Mouse (Mus musculus): ENCODE measurements at regions not wholly inside any gene's neighbourhood (a gene's known extent, or its start where the extent isn't known, plus 50 kb on each side); places are given as distances from the start of the nearest gene placed in this dataset.

- Histone ChIP-seq H3K9me3 (ENCODE audit: control insufficient read depth, low read length) (no peaks in the 10 kb centered on the region), H3K9ac (ENCODE audit: low read length) (peak overlapping the region; percentile 30; the same call in 1 of the 2 replicates), H3K27ac (ENCODE audit: low read depth, low read length) (no peak overlapping the region), H3K4me3 (ENCODE audit: low read depth, low read length) (peak overlapping the region; percentile 26), H3K4me1 (ENCODE audit: control insufficient read depth, insufficient read depth, low read length) (peaks cover 5% of the 10 kb centered on the region; the same call in 1 of the 2 replicates), H3K36me3 (ENCODE audit: control insufficient read depth, insufficient read depth, low read length) (no peaks in the 10 kb centered on the region), H3K27me3 (ENCODE audit: control insufficient read depth, insufficient read depth, low read length) (peaks cover 7% of the 10 kb centered on the region), H3K4me2 (peak overlapping the region; percentile 60)
- 3% methylated on average over 18 of the region's 18 CpGs for whole genome bisulfite sequencing
- ATAC-seq (ENCODE audit: low FRiP score): no peak
- DNase-seq (ENCODE audit: low spot score, missing footprints): peak; percentile 92
These were observed 64.5 kb downstream of the Tfap2c start for GRCm38 (mm10) chr2:172613891-172614391.

GRCm38 (mm10) chr2:172615148-172615547 lies 65.8 kb downstream of the Tfap2c start:
- Histone ChIP-seq H3K36me3 (ENCODE audit: control insufficient read depth, insufficient read depth, low read length) (no peaks in the 10 kb centered on the region), H3K9me3 (ENCODE audit: control insufficient read depth, low read length) (no peaks in the 10 kb centered on the region), H3K4me2 (no peak overlapping the region), H3K4me3 (ENCODE audit: low read depth, low read length) (no peak overlapping the region), H3K9ac (ENCODE audit: low read length) (no peak overlapping the region), H3K27me3 (ENCODE audit: control insufficient read depth, insufficient read depth, low read length) (peaks cover 7% of the 10 kb centered on the region), H3K4me1 (ENCODE audit: control insufficient read depth, insufficient read depth, low read length) (peaks cover 5% of the 10 kb centered on the region; the same call in 1 of the 2 replicates), H3K27ac (ENCODE audit: low read depth, low read length) (no peak overlapping the region)
- WGBS: 27% methylated on average over 2 of the region's 2 CpGs
- DNase-seq (ENCODE audit: low spot score, missing footprints) (no peak), ATAC-seq (ENCODE audit: low FRiP score) (0 out of 2 replicates have a peak, but pooled peaks have one; percentile 30)

- Histone ChIP-seq H3K4me2 (no peak overlapping the region), H3K9me3 (ENCODE audit: control insufficient read depth, low read length) (no peaks in the 10 kb centered on the region), H3K27ac (ENCODE audit: low read depth, low read length) (no peak overlapping the region), H3K4me3 (ENCODE audit: low read depth, low read length) (no peak overlapping the region), H3K4me1 (ENCODE audit: control insufficient read depth, insufficient read depth, low read length) (peaks cover 5% of the 10 kb centered on the region; the same call in 1 of the 2 replicates), H3K27me3 (ENCODE audit: control insufficient read depth, insufficient read depth, low read length) (peaks cover 7% of the 10 kb centered on the region), H3K36me3 (ENCODE audit: control insufficient read depth, insufficient read depth, low read length) (no peaks in the 10 kb centered on the region), H3K9ac (ENCODE audit: low read length) (no peak overlapping the region)
- WGBS: 26% methylated on average over 4 of the region's 4 CpGs
- ATAC-seq (ENCODE audit: low FRiP score) (no peak), DNase-seq (ENCODE audit: low spot score, missing footprints) (no peak)
These were observed 66.2 kb downstream of the Tfap2c start for GRCm38 (mm10) chr2:172615582-172615981.

- Histone ChIP-seq H3K4me3 (ENCODE audit: low read depth, low read length) (no peak overlapping the region), H3K9ac (ENCODE audit: low read length) (no peak overlapping the region), H3K4me2 (no peak overlapping the region), H3K36me3 (ENCODE audit: control insufficient read depth, insufficient read depth, low read length) (no peaks in the 10 kb centered on the region), H3K9me3 (ENCODE audit: control insufficient read depth, low read length) (no peaks in the 10 kb centered on the region), H3K27ac (ENCODE audit: low read depth, low read length) (no peak overlapping the region), H3K27me3 (ENCODE audit: control insufficient read depth, insufficient read depth, low read length) (peaks cover 5% of the 10 kb centered on the region; the same call in 1 of the 2 replicates), H3K4me1 (ENCODE audit: control insufficient read depth, insufficient read depth, low read length) (no peaks in the 10 kb centered on the region; the same call in 1 of the 2 replicates)
- ATAC-seq (ENCODE audit: low FRiP score) (no peak), DNase-seq (ENCODE audit: low spot score, missing footprints) (no peak)
- WGBS: 82% methylated on average over 7 of the region's 7 CpGs
These were observed 69.8 kb downstream of the Tfap2c start for GRCm38 (mm10) chr2:172619168-172619567.

- DNase-seq (ENCODE audit: low spot score, missing footprints): no peak
- H3K4me2 ChIP-seq: no peak overlapping the region
- H3K9me3 ChIP-seq (ENCODE audit: control insufficient read depth, low read length): no peaks in the 10 kb centered on the region
- no peak overlapping the region for H3K27ac ChIP-seq (ENCODE audit: low read depth, low read length)
- no peaks in the 10 kb centered on the region for H3K36me3 ChIP-seq (ENCODE audit: control insufficient read depth, insufficient read depth, low read length)
- H3K4me3 ChIP-seq (ENCODE audit: low read depth, low read length): no peak overlapping the region
- H3K9ac ChIP-seq (ENCODE audit: low read length): no peak overlapping the region
- ATAC-seq (ENCODE audit: low FRiP score): no peak
- 56% methylated on average over 5 of the region's 5 CpGs for WGBS
- peaks cover 5% of the 10 kb centered on the region; the same call in 1 of the 2 replicates for H3K27me3 ChIP-seq (ENCODE audit: control insufficient read depth, insufficient read depth, low read length)
- H3K4me1 ChIP-seq (ENCODE audit: control insufficient read depth, insufficient read depth, low read length): no peaks in the 10 kb centered on the region; the same call in 1 of the 2 replicates
These were observed 70.6 kb downstream of the Tfap2c start for GRCm38 (mm10) chr2:172620001-172620400.

DNA sequence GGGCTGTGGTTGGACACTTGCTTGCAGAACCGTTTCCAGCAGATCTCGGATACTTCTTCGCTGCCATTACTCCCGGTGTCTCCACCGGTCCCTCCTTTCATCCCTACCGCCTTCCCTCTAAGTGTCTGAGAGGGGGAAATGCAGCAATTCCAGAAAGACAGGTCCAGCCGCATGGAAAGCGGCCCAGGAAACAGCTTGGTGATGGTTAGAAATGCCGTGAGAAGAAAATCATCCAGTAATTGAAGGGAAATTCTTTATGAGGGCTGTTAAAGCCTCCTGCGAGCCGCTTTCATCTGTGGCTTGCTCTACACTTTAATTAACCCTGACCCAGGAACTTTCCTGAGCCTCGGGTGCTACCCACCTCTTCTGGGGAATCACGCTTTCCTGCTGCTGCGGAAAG lies 74.3 kb downstream of the Tfap2c start:
- DNase-seq (ENCODE audit: low spot score, missing footprints): no peak
- no peak overlapping the region for H3K27ac ChIP-seq (ENCODE audit: low read depth, low read length)
- no peak overlapping the region for H3K4me3 ChIP-seq (ENCODE audit: low read depth, low read length)

DNA sequence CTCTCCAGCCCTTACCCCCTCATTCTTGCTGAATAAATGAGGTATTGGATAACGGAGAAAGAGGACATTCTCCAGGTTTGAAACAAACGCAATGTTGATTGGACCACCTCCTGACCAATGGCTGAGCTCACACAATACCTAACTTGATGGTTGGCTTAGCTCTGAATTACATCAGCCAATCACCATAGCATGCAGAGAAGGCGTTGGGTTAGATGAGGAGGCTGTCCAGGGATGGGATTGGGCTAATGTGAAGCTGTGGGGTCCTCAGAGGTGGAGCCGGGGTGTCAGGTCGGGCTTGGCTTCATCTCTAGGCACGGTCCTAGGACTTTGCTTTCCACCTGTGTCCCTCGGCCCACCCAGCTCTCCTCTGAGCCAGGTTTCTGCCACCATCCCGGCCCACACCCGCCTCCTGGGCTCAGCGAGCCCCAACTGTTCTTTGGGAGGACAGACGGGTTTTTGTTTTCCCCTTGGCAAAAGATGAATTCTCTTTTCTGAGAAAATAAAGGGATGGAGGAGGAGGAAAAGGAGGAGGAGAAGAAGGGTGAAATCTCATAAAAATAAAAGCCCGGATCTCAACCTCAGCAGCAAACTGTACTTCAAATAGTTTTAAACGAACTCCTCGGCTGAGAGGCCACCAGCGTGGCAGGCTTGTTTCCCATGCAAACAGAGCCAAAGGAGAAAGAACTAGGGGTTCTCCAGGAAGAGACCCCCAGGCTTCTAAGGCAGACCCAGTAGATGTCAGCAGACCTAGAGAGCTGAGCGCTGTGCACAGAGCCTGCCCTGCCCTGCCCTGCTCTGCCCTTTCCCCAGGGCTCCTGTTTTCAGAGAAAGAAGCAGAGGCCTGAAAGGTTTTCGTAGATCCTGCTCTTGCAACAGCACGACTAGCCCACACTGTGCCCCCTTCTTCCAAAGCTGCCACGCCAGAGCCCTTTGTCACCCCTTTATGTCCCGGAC lies 78.2 kb downstream of the Tfap2c start:
- Histone ChIP-seq H3K9me3 (ENCODE audit: control insufficient read depth, low read length) (no peaks in the 10 kb centered on the region), H3K36me3 (ENCODE audit: control insufficient read depth, insufficient read depth, low read length) (no peaks in the 10 kb centered on the region), H3K27me3 (ENCODE audit: control insufficient read depth, insufficient read depth, low read length) (peaks cover 5% of the 10 kb centered on the region; the same call in 1 of the 2 replicates), H3K27ac (ENCODE audit: low read depth, low read length) (no peak overlapping the region), H3K4me3 (ENCODE audit: low read depth, low read length) (no peak overlapping the region), H3K4me2 (no peak overlapping the region), H3K9ac (ENCODE audit: low read length) (no peak overlapping the region), H3K4me1 (ENCODE audit: control insufficient read depth, insufficient read depth, low read length) (no peaks in the 10 kb centered on the region; the same call in 1 of the 2 replicates)
- no peak for ATAC-seq (ENCODE audit: low FRiP score)
- no peak for DNase-seq (ENCODE audit: low spot score, missing footprints)
- WGBS: 67% methylated on average over 20 of the region's 20 CpGs

More for the DNA sequence above, 74.3 kb downstream of the Tfap2c start:
- Histone ChIP-seq H3K36me3 (ENCODE audit: control insufficient read depth, insufficient read depth, low read length) (no peaks in the 10 kb centered on the region), H3K9ac (ENCODE audit: low read length) (no peak overlapping the region), H3K4me1 (ENCODE audit: control insufficient read depth, insufficient read depth, low read length) (no peaks in the 10 kb centered on the region; the same call in 1 of the 2 replicates), H3K27me3 (ENCODE audit: control insufficient read depth, insufficient read depth, low read length) (peaks cover 5% of the 10 kb centered on the region; the same call in 1 of the 2 replicates), H3K9me3 (ENCODE audit: control insufficient read depth, low read length) (no peaks in the 10 kb centered on the region), H3K4me2 (peak overlapping the region; percentile 20; the same call in 1 of the 2 replicates)
- ATAC-seq (ENCODE audit: low FRiP score): no peak
- WGBS: 23% methylated on average over 14 of the region's 14 CpGs

GRCm38 (mm10) chr2:172630333-172630732 lies 80.9 kb downstream of the Tfap2c start:
- no peak overlapping the region for H3K27ac ChIP-seq (ENCODE audit: low read depth, low read length)
- H3K36me3 ChIP-seq (ENCODE audit: control insufficient read depth, insufficient read depth, low read length): no peaks in the 10 kb centered on the region
- ATAC-seq (ENCODE audit: low FRiP score): no peak
- 75% methylated on average over 3 of the region's 3 CpGs for WGBS
- no peak overlapping the region for H3K4me2 ChIP-seq
- no peak overlapping the region for H3K4me3 ChIP-seq (ENCODE audit: low read depth, low read length)
- H3K9ac ChIP-seq (ENCODE audit: low read length): no peak overlapping the region
- no peaks in the 10 kb centered on the region for H3K9me3 ChIP-seq (ENCODE audit: control insufficient read depth, low read length)
- no peaks in the 10 kb centered on the region for H3K27me3 ChIP-seq (ENCODE audit: control insufficient read depth, insufficient read depth, low read length)
- no peak for DNase-seq (ENCODE audit: low spot score, missing footprints)
- no peaks in the 10 kb centered on the region for H3K4me1 ChIP-seq (ENCODE audit: control insufficient read depth, insufficient read depth, low read length)

DNA sequence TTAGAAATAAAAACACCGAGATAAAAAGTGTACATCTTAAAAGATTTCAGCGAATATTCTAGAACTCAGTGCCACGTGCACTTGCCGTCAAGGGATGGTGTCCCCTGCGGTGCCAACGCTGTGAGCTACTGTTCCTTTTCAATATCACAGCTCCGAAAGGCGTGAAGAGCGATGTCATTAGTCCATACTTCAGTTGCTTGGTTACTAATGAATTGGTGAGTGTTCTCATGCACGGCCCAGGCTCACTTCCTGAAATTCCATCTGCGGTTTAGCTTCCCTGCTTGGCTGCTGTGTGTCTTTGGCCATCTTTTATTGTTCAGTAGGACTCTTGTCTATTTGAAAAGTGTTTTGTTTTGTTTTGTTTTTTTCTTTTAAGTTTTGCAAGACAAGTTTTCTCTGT lies 93.2 kb downstream of the Tfap2c start:
- ATAC-seq (ENCODE audit: low FRiP score) (no peak), DNase-seq (ENCODE audit: low spot score, missing footprints) (no peak)
- Histone ChIP-seq H3K9ac (ENCODE audit: low read length) (no peak overlapping the region), H3K9me3 (ENCODE audit: control insufficient read depth, low read length) (no peaks in the 10 kb centered on the region), H3K27ac (ENCODE audit: low read depth, low read length) (no peak overlapping the region), H3K36me3 (ENCODE audit: control insufficient read depth, insufficient read depth, low read length) (no peaks in the 10 kb centered on the region), H3K4me3 (ENCODE audit: low read depth, low read length) (no peak overlapping the region), H3K4me1 (ENCODE audit: control insufficient read depth, insufficient read depth, low read length) (no peaks in the 10 kb centered on the region), H3K27me3 (ENCODE audit: control insufficient read depth, insufficient read depth, low read length) (no peaks in the 10 kb centered on the region), H3K4me2 (no peak overlapping the region)
- 77% methylated on average over 11 of the region's 11 CpGs for WGBS

Data from midbrain, embryonic 11.5 days (tissue).